Mouse (Mus musculus): ENCODE data around the gene Ly75.

DNA sequence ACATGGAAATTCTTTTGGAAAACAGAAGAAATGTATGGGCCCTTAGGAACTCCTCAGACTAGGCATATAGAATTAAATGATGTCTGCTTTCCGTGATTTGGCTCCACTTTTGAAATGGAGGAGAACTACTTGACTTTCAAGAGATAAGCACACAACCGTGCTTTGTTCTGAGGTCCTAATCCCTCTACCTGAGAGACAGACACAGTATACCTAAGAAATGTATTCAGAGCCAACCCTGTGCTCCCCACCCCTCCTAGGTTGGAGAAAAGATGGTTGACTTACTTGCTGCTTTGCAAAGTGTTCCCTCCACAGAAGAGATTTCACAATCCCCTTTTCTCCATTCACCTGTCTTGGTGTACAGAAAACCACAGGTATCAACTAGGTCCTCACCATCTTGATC is 126.4 kb downstream of the Ly75 start:
- TF ChIP-seq POLR2A (IDR thresholded peaks at IDR 0.05; ENCODE audit: insufficient read depth, low read depth, low read length) (no peak), CTCF (IDR thresholded peaks at IDR 0.05; ENCODE audit: insufficient read depth, low read depth, low read length) (no peak)

Measured in olfactory bulb, adult 2 months (tissue).